Mouse (Mus musculus) kidney, postnatal 0 days (tissue): ENCODE results near the gene Vps50. TPM values are rescaled to one million over a fixed set of nuclear protein-coding genes. Genes with fewer than 3 reads are reported as not detected.
A peak's percentile ranks its signal among the peaks of the same experiment; 100 is the strongest.
"Not testable (repeated sequence)": the region's sequence is repeated elsewhere in the genome, so short reads cannot be mapped to it uniquely, and the experiment has no call there.

Experiments
- ATAC-seq: fragments of 200-750 bp; cut with Nextera tagmentation; replicated peaks from 2 replicates; pipeline ENCODE4 v1.8.0; 2017; ENCODE audit warnings: low read depth, moderate number of reproducible peaks, moderate TSS enrichment, moderate library complexity; ENCODE audit not compliant: low FRiP score
- DNase-seq: peaks from one replicate; pipeline ENCODE4 v3.0.0-alpha.2; 2016; ENCODE audit warnings: low spot score
- H3K27ac ChIP-seq: fragments of 300-500 bp; sonication (generic); 2 replicates; pipeline ENCODE4 v1.5.1; 2014; ENCODE audit warnings: mild to moderate bottlenecking
- H3K27me3 ChIP-seq: fragments of 300-500 bp; sonication (generic); 2 replicates; pipeline ENCODE4 v1.6.1; 2014; ENCODE audit warnings: low read length, mixed read lengths; ENCODE audit not compliant: insufficient read depth
- H3K36me3 ChIP-seq: fragments of 300-500 bp; sonication (generic); 2 replicates; pipeline ENCODE4 v1.6.1; 2014; ENCODE audit warnings: low read length, mixed read lengths; ENCODE audit not compliant: insufficient read depth
- H3K4me1 ChIP-seq: fragments of 300-500 bp; sonication (generic); replicated peaks from 2 replicates; pipeline ENCODE4 v1.6.1; 2014; ENCODE audit warnings: antibody characterized with exemption, low read length, mixed read lengths; ENCODE audit not compliant: insufficient read depth
- H3K4me2 ChIP-seq: fragments of 300-500 bp; sonication (generic); 2 replicates; pipeline ENCODE4 v1.6.1; 2014; ENCODE audit warnings: mild to moderate bottlenecking, low read length, moderate library complexity, mixed read lengths
- H3K4me3 ChIP-seq: fragments of 300-500 bp; sonication (generic); replicated peaks from 2 replicates; pipeline ENCODE4 v1.5.1; 2014; ENCODE audit warnings: low read depth, low read length
- H3K9ac ChIP-seq: fragments of 300-500 bp; sonication (generic); 2 replicates; pipeline ENCODE4 v1.6.1; 2014; ENCODE audit warnings: low read depth, low read length
- H3K9me3 ChIP-seq: fragments of 300-500 bp; sonication (generic); replicated peaks from 2 replicates; pipeline ENCODE4 v1.6.1; 2016; ENCODE audit warnings: low read length, inconsistent platforms, mixed read lengths
- CTCF ChIP-seq: IDR thresholded peaks from 2 replicates; pipeline ENCODE4 v1.5.1; 2016; ENCODE audit warnings: antibody characterized with exemption, low read depth, mild to moderate bottlenecking, moderate library complexity
- WGBS: fragments of 180-500 bp; shearing (Covaris S2); extraction: QIAGEN DNeasy Blood & Tissue Kit; methylation state at CpG from one replicate; pipeline ENCODE4 v1.1.7; 2014; 5-methylcytosine and 5-hydroxymethylcytosine counted together
- polyA plus RNA-seq: library from polyadenylated mRNA; unstranded; fragments of >200 nt; fragmentation: Nextera tagmentation; extraction: Ambion mirVana; gene quantifications from 2 replicates; pipeline ENCODE4 v1.2.1, GENCODE M21; 2015

The Vps50 gene
- polyA plus RNA-seq, 1 experiment from 2014 or later: 21.8 TPM

DNA sequence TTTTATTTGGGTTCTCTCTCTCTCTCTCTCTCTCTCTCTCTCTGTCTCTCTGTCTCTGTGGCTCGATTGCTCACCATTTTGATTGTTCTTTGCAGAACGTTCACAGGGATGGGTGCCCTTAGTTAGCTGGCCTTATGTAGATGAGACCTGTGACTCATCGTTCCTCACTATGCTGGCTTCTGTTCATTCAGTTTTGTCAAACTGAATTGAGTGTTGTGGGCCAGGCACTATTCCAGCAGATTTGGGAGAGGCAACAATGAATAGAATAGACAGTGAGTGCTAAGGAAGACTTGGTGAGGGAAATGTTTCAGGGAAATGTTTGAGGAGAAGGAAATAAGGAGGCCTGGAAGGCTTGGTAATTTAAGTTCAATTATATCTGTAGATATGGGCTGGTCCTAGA is 2.1 kb downstream of the Vps50 start:
- Histone ChIP-seq H3K27me3 (no peaks in the 10 kb centered on the region), H3K4me2 (no peak overlapping the region), H3K4me3 (no peak overlapping the region), H3K36me3 (no peaks in the 10 kb centered on the region), H3K4me1 (no peaks in the 10 kb centered on the region), H3K27ac (no peak overlapping the region), H3K9me3 (no peaks in the 10 kb centered on the region), H3K9ac (no peak overlapping the region)
- WGBS: 85% methylated on average over 3 of the region's 3 CpGs
- DNase-seq (no peak), ATAC-seq (no peak)
- no peak for TF ChIP-seq CTCF

DNA sequence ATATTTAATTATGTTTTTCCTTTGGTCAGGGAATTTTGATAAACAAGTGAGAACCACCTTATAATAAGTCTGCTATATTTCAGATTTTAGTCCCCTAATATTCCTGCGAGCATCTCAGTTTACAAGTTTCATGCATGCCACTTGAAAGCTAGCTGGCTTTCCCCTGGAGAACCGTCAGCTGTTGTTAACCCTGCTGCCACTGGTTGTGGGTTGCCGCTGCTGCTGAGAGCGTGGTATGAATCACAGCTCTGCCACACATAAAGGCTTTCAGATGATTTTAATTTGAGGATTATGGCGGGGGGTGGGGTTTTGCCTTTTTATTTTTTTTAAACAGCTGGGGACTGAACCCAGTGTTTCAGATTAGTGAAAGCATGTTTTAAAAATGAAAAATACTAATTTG is 7.1 kb downstream of the Vps50 start:
- Histone ChIP-seq H3K4me3 (no peak overlapping the region), H3K27me3 (no peaks in the 10 kb centered on the region), H3K9me3 (no peaks in the 10 kb centered on the region), H3K27ac (no peak overlapping the region), H3K4me2 (no peak overlapping the region), H3K4me1 (no peaks in the 10 kb centered on the region), H3K9ac (no peak overlapping the region), H3K36me3 (no peaks in the 10 kb centered on the region)
- DNase-seq: no peak
- 88% methylated on average over 5 of the region's 5 CpGs for WGBS
- no peak for TF ChIP-seq CTCF
- ATAC-seq: no peak

DNA sequence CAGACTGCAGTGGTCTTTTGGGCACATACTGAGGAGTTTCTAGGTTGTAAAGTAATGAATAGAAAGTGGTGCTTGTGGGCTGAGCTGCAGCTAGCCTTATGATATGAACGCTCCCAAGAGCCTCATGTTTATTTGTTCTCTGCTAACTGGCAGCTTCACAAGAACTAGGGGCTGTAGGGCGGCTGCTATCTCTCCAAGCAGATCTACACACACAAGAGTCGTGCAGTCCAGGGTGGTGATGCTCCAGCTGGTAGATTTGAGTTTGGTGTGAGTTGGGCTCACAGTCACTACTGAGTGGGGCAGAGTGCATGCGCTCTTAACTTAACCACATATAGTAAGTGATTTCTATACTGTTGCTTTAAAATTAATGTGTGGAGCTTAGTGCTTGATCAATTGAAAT is 8.9 kb downstream of the Vps50 start:
- Histone ChIP-seq H3K4me2 (no peak overlapping the region), H3K4me1 (no peaks in the 10 kb centered on the region), H3K9me3 (no peaks in the 10 kb centered on the region), H3K27me3 (no peaks in the 10 kb centered on the region), H3K4me3 (no peak overlapping the region), H3K9ac (no peak overlapping the region), H3K27ac (no peak overlapping the region), H3K36me3 (no peaks in the 10 kb centered on the region)
- 81% methylated on average over 4 of the region's 4 CpGs for WGBS
- DNase-seq: no peak
- ATAC-seq: no peak
- no peak for TF ChIP-seq CTCF

DNA sequence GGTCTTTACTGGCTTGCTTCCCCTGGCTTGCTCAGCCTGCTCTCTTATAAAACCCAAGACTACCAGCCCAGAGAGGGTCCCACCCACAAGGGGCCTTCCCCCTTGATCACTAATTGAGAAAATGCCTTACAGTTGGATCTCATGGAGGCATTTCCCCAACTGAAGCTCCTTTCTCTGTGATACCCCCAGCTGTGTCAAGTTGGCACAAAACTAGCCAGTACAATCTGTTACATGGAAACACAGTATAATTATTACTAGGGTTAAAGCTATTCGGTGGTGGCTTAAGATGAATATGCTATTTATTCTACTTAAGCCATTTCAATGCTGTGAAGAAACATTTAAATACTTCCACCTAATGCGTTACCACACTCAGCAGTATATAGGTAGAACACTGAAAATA is 10.0 kb downstream of the Vps50 start:
- not testable (repeated sequence) for H3K9ac ChIP-seq, H3K4me3 ChIP-seq, H3K27ac ChIP-seq, DNase-seq, H3K36me3 ChIP-seq, H3K27me3 ChIP-seq, H3K4me1 ChIP-seq, H3K4me2 ChIP-seq, H3K9me3 ChIP-seq, ATAC-seq
- 91% methylated on average over 2 of the region's 2 CpGs for WGBS

DNA sequence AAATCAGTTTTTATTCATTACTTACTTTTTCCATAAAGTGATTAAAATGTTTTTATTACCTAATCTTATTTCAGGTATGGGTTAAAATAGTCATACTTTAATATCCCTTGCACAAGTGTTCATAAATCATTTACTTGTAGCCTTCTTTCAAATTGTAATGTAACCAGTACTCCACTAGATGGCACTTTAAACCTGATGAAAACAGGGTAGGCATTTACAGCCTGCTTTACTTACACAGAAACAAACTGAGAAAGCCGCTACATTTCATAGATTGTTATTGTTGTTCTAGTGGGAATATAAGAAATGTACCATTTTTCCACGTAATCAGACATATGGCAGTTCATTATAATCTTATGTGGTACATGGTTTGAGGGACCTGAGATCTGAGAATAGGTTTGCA is 11.6 kb downstream of the Vps50 start:
- peak; percentile 80 for DNase-seq
- Histone ChIP-seq H3K27me3 (no peaks in the 10 kb centered on the region), H3K9ac (no peak overlapping the region), H3K4me1 (no peaks in the 10 kb centered on the region), H3K4me2 (no peak overlapping the region), H3K4me3 (no peak overlapping the region), H3K36me3 (no peaks in the 10 kb centered on the region), H3K9me3 (no peaks in the 10 kb centered on the region), H3K27ac (no peak overlapping the region)
- peak; percentile 80 for TF ChIP-seq CTCF
- ATAC-seq: 0 out of 2 replicates have a peak, but pooled peaks have one; percentile 25
- 24% methylated on average over 2 of the region's 2 CpGs for WGBS

DNA sequence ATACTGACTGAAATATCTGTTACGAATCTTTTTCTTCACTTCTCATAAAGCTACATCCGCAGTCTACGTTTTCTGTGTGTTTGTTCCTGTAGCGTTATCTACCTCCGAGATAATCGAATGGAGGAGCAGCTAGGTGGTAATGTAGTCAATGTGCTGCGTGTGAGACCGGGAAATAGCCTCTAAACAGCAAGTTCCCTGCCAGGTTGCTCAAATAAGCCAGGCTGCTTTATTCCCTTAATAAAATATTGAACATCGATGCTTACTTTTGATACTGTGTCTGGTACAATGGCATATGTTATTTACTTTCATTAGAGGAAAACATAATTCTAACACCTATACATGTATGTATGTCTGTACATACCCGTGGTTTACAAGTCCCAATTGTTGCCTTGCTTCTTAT is 12.9 kb downstream of the Vps50 start:
- DNase-seq (no peak), ATAC-seq (no peak)
- H3K27ac ChIP-seq: no peak overlapping the region
- 87% methylated on average over 10 of the region's 10 CpGs for WGBS
- no peak overlapping the region for H3K9ac ChIP-seq
- no peaks in the 10 kb centered on the region for H3K27me3 ChIP-seq
- H3K9me3 ChIP-seq: no peaks in the 10 kb centered on the region
- no peak overlapping the region for H3K4me2 ChIP-seq
- H3K4me1 ChIP-seq: no peaks in the 10 kb centered on the region
- no peak overlapping the region for H3K4me3 ChIP-seq
- no peaks in the 10 kb centered on the region for H3K36me3 ChIP-seq
- TF ChIP-seq CTCF: no peak

DNA sequence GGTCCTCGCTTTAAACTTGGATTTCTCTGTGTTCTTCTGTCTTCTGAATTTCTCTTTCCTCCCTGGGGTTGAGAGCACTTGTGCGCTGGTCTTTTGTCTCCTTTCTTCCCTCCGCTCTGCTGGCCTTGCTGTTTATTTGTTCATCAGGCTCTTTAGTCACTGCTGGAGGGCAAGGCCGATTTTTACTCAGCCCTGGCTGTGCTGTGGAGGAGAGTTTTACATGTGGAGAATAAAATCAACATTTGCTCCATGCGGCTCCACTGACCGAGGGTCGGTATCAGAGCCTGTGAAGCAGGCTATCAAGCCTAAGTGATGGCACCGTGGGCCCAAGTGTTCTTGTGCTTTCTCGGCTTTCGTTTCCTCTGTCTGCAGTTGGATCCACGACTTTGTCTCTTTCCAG is 13.4 kb downstream of the Vps50 start:
- TF ChIP-seq CTCF: no peak
- no peaks in the 10 kb centered on the region for H3K36me3 ChIP-seq
- no peaks in the 10 kb centered on the region for H3K4me1 ChIP-seq
- no peak for DNase-seq
- H3K9ac ChIP-seq: no peak overlapping the region
- 72% methylated on average over 11 of the region's 11 CpGs for WGBS
- no peaks in the 10 kb centered on the region for H3K27me3 ChIP-seq
- no peak for ATAC-seq
- no peak overlapping the region for H3K27ac ChIP-seq
- H3K4me3 ChIP-seq: no peak overlapping the region
- no peak overlapping the region for H3K4me2 ChIP-seq
- H3K9me3 ChIP-seq: no peaks in the 10 kb centered on the region
